Comparison of ENCODE assay signal across 9 mouse cellular contexts in genomic region chr11:69979827-69980195, GRCm38 (mm10). TPM values are rescaled to one million over a fixed set of nuclear protein-coding genes. Genes with fewer than 3 reads are reported as not detected.
DNase-seq lines count a peak whose midpoint lies in the region; ATAC-seq and TF ChIP-seq lines count a peak whose summit lies in the region.
"Had no signal": no experiment of that assay in that cellular context is flagged by ENCODE, and none has a peak within 500 bp of the region (broad histone marks: within the 10 kb centered on the region; RNA-seq: fewer than 3 reads in every experiment).

No protein-coding gene starts in this region.

- 4% methylated on average over 16 of the region's 16 CpGs for WGBS in liver, adult 2 months
- 3% methylated on average over 16 of the region's 16 CpGs for WGBS in embryonic facial prominence, embryonic 13.5 days
- WGBS in intestine, embryonic 15.5 days = 3% methylated on average over 16 of the region's 16 CpGs

- peaks cover 16% of the 10 kb centered on the region; the same call in 1 of the 2 replicates for H3K79me2 ChIP-seq in liver, adult 2 months (ENCODE audit: control insufficient read depth, insufficient read depth, low read length)
- H3K79me2 ChIP-seq in myocyte (ENCODE audit: control insufficient read depth, insufficient read depth) = peaks cover 61% of the 10 kb centered on the region

- no peaks in the 10 kb centered on the region for H3K9me3 ChIP-seq in embryonic facial prominence, embryonic 13.5 days
- H3K9me3 ChIP-seq in intestine, embryonic 15.5 days = no peaks in the 10 kb centered on the region

- intact Hi-C loops in left cerebral cortex, postnatal 25 days (cut with DNase I) = loop anchor here (1.0 to 5.0 kb wide), 3 partner anchors 10 to 58 kb away; partner anchors contain the start of genes Eif5a and Ybx2

- no peak for TF ChIP-seq CTCF in liver, adult 2 months (IDR thresholded peaks at IDR 0.05; ENCODE audit: low read depth, low read length)

- TF ChIP-seq POLR2A in liver, adult 2 months (IDR thresholded peaks at IDR 0.05; ENCODE audit: extremely low read depth, insufficient read depth, low read length) = no peak
- no peak for TF ChIP-seq POLR2A in myocyte (IDR thresholded peaks at IDR 0.05; ENCODE audit: insufficient read length, low read depth)

- peak overlapping the region; percentile 70 for H3K9ac ChIP-seq in liver, adult 2 months (ENCODE audit: low read depth, low read length)
- peak overlapping the region; percentile 99 for H3K9ac ChIP-seq in embryonic facial prominence, embryonic 13.5 days
- H3K9ac ChIP-seq in intestine, embryonic 15.5 days = peak overlapping the region; percentile 72

- no peak for ATAC-seq in embryonic facial prominence, embryonic 13.5 days (ENCODE audit: insufficient number of reproducible peaks, insufficient read depth, low FRiP score, low TSS enrichment, low read depth)
- no peak for ATAC-seq in intestine, embryonic 15.5 days

- peak overlapping the region; percentile 33 for H3K27ac ChIP-seq in liver, adult 2 months (replicated peaks; ENCODE audit: insufficient read depth, low read depth, low read length)
- H3K27ac ChIP-seq in embryonic facial prominence, embryonic 13.5 days = peak overlapping the region; percentile 99
- H3K27ac ChIP-seq in intestine, embryonic 15.5 days = peak overlapping the region; percentile 100

- H3K4me3 ChIP-seq in liver, adult 2 months (ENCODE audit: insufficient read depth, low read depth, low read length) = peak overlapping the region; percentile 89
- H3K4me3 ChIP-seq in embryonic facial prominence, embryonic 13.5 days = peak overlapping the region; percentile 99
- H3K4me3 ChIP-seq in intestine, embryonic 15.5 days (replicated peaks) = peak overlapping the region; percentile 99
- peak overlapping the region; percentile 73 for H3K4me3 ChIP-seq in myocyte

- peaks cover 19% of the 10 kb centered on the region; the same call in 1 of the 2 replicates for H3K4me1 ChIP-seq in liver, adult 2 months (ENCODE audit: control insufficient read depth, insufficient read depth, low read length)
- peaks cover 29% of the 10 kb centered on the region for H3K4me1 ChIP-seq in embryonic facial prominence, embryonic 13.5 days
- peaks cover 16% of the 10 kb centered on the region for H3K4me1 ChIP-seq in intestine, embryonic 15.5 days (replicated peaks)

- H3K4me2 ChIP-seq in embryonic facial prominence, embryonic 13.5 days = peak overlapping the region; percentile 91
- H3K4me2 ChIP-seq in intestine, embryonic 15.5 days (replicated peaks) = peak overlapping the region; percentile 69
- H3K4me2 ChIP-seq in myocyte (ENCODE audit: low read depth) = peak overlapping the region; percentile 79

- H3ac ChIP-seq in myocyte (ENCODE audit: control insufficient read depth, insufficient read length) = peak overlapping the region; percentile 93

- no peaks in the 10 kb centered on the region for H3K27me3 ChIP-seq in liver, adult 2 months (ENCODE audit: control insufficient read depth, insufficient read depth, low read length)
- no peaks in the 10 kb centered on the region for H3K27me3 ChIP-seq in embryonic facial prominence, embryonic 13.5 days
- no peaks in the 10 kb centered on the region for H3K27me3 ChIP-seq in intestine, embryonic 15.5 days (replicated peaks)
- no peaks in the 10 kb centered on the region for H3K27me3 ChIP-seq in myocyte (ENCODE audit: control insufficient read depth, insufficient read depth, insufficient read length)

- no peak for DNase-seq in liver, adult 2 months (ENCODE audit: extremely low read depth, low read depth, low spot score)
- no peak for DNase-seq in liver
- no peak for DNase-seq in gastrocnemius, adult 8-10 months (ENCODE audit: low spot score in 2 of 2)
- no peak for DNase-seq in left cerebral cortex, postnatal 25 days (ENCODE audit: low spot score in 2 of 2)
- no peak for DNase-seq in gastrocnemius, postnatal 4 days (ENCODE audit: low spot score in 2 of 2)

- peaks cover 7% of the 10 kb centered on the region for H3K36me3 ChIP-seq in liver, adult 2 months (ENCODE audit: control insufficient read depth, insufficient read depth, low read length)
- peaks cover 50% of the 10 kb centered on the region for H3K36me3 ChIP-seq in embryonic facial prominence, embryonic 13.5 days
- H3K36me3 ChIP-seq in intestine, embryonic 15.5 days = peaks cover 24% of the 10 kb centered on the region
- H3K36me3 ChIP-seq in myocyte (ENCODE audit: control insufficient read depth, insufficient read depth) = peaks cover 32% of the 10 kb centered on the region

TF ChIP-seq in myocyte, 11 proteins besides CTCF, POLR2A, EP300 and RAD21:
- no peak for TF ChIP-seq MAX (IDR thresholded peaks at IDR 0.05; ENCODE audit: low read depth)
- TF ChIP-seq CEBPB (IDR thresholded peaks at IDR 0.05; ENCODE audit: insufficient read depth, poor library complexity, severe bottlenecking) = no peak
- no peak for TF ChIP-seq MYOD1 (IDR thresholded peaks at IDR 0.05; ENCODE audit: control insufficient read depth in 1 of 3, insufficient read length in 2 of 3, low read depth in 2 of 3)
- TF ChIP-seq TCF3 (IDR thresholded peaks at IDR 0.05; ENCODE audit: insufficient read length, low read depth) = no peak
- TF ChIP-seq POLR2AphosphoS2 (IDR thresholded peaks at IDR 0.05; ENCODE audit: insufficient read length, low read depth) = no peak
- no peak for TF ChIP-seq E2F4 (IDR thresholded peaks at IDR 0.05; ENCODE audit: insufficient read depth)
- no peak for TF ChIP-seq MYOG (IDR thresholded peaks at IDR 0.05; ENCODE audit: control insufficient read depth in 1 of 3, insufficient read depth in 1 of 3, insufficient read length in 2 of 3, low read depth in 2 of 3)
- TF ChIP-seq TCF12 (IDR thresholded peaks at IDR 0.05; ENCODE audit: insufficient read depth, poor library complexity, severe bottlenecking) = no peak
- no peak for TF ChIP-seq USF1 (IDR thresholded peaks at IDR 0.05; ENCODE audit: low read depth)
- TF ChIP-seq SRF (IDR thresholded peaks at IDR 0.05; ENCODE audit: control insufficient read depth, insufficient read length, low read depth) = no peak
- TF ChIP-seq REST (IDR thresholded peaks at IDR 0.05; ENCODE audit: insufficient read depth, insufficient read length) = no peak

RNA-seq across cellular contexts. Expression of gene Ctdnep1, which starts 1.1 kb away (rescaled TPM):
- total RNA-seq in liver, adult 2 months (2014; rRNA removed) = 6.6 and 13.4 TPM in 2 replicates
- polyA plus RNA-seq in liver, adult 2 months (2012; rRNA removed) = 39.1 and 45.3 TPM in 2 replicates
- polyA plus RNA-seq in embryonic facial prominence, embryonic 13.5 days (2015; fragmentation: Nextera tagmentation; extraction: Ambion mirVana) = 30.0 and 30.9 TPM in 2 replicates
- polyA plus RNA-seq in intestine, embryonic 15.5 days (2015; fragmentation: Nextera tagmentation; extraction: Ambion mirVana) = 23.2 and 26.3 TPM in 2 replicates
- 146 TPM for polyA plus RNA-seq in myocyte (2012; fragmentation: generic; extraction: Trizol)
- total RNA-seq in gastrocnemius, adult 8-10 months (2022) = 100 to 1,000 TPM; 266 to 308 (median 283) TPM
- 100 to 1,000 TPM; 117 to 129 TPM for total RNA-seq in left cerebral cortex, postnatal 25 days (2021)
- 100 to 1,000 TPM; 204 to 229 TPM for total RNA-seq in gastrocnemius, postnatal 4 days (2021)

RNA-seq across cellular contexts. Expression of gene Elp5, which starts 2.5 kb away (rescaled TPM):
- 19.5 and 21.3 TPM in 2 replicates for total RNA-seq in liver, adult 2 months (2014; rRNA removed)
- polyA plus RNA-seq in liver, adult 2 months (2012; rRNA removed) = 30.8 and 33.7 TPM in 2 replicates
- polyA plus RNA-seq in embryonic facial prominence, embryonic 13.5 days (2015; fragmentation: Nextera tagmentation; extraction: Ambion mirVana) = 125 and 127 TPM in 2 replicates
- 102 and 105 TPM in 2 replicates for polyA plus RNA-seq in intestine, embryonic 15.5 days (2015; fragmentation: Nextera tagmentation; extraction: Ambion mirVana)
- polyA plus RNA-seq in myocyte (2012; fragmentation: generic; extraction: Trizol) = 91.5 TPM
- 10 to 100 TPM; 38.8 to 40.8 (median 39.4) TPM for total RNA-seq in gastrocnemius, adult 8-10 months (2022)
- 100 to 1,000 TPM; 106 to 109 TPM for total RNA-seq in left cerebral cortex, postnatal 25 days (2021)
- 10 to 100 TPM; 61.9 to 63.7 TPM for total RNA-seq in gastrocnemius, postnatal 4 days (2021)

RNA-seq across cellular contexts. Expression of gene Gabarap, which starts 11.1 kb away (rescaled TPM):
- 175 and 176 TPM in 2 replicates for total RNA-seq in liver, adult 2 months (2014; rRNA removed)
- polyA plus RNA-seq in liver, adult 2 months (2012; rRNA removed) = 430 and 476 TPM in 2 replicates
- polyA plus RNA-seq in embryonic facial prominence, embryonic 13.5 days (2015; fragmentation: Nextera tagmentation; extraction: Ambion mirVana) = 511 and 542 TPM in 2 replicates
- polyA plus RNA-seq in intestine, embryonic 15.5 days (2015; fragmentation: Nextera tagmentation; extraction: Ambion mirVana) = 529 and 559 TPM in 2 replicates
- 530 TPM for polyA plus RNA-seq in myocyte (2012; fragmentation: generic; extraction: Trizol)
- 100 to 1,000 TPM; 186 to 216 (median 214) TPM for total RNA-seq in gastrocnemius, adult 8-10 months (2022)
- total RNA-seq in left cerebral cortex, postnatal 25 days (2021) = 100 to 1,000 TPM; 217 to 218 TPM
- total RNA-seq in gastrocnemius, postnatal 4 days (2021) = 100 to 1,000 TPM; 234 to 246 TPM

RNA-seq across cellular contexts. Expression of gene Cldn7, which starts 15.2 kb away (rescaled TPM):
- 0.20 and 0.37 TPM in 2 replicates for total RNA-seq in liver, adult 2 months (2014; rRNA removed)
- 0.26 and 0.46 TPM in 2 replicates for polyA plus RNA-seq in liver, adult 2 months (2012; rRNA removed)
- polyA plus RNA-seq in embryonic facial prominence, embryonic 13.5 days (2015; fragmentation: Nextera tagmentation; extraction: Ambion mirVana) = 30.3 and 34.9 TPM in 2 replicates
- polyA plus RNA-seq in intestine, embryonic 15.5 days (2015; fragmentation: Nextera tagmentation; extraction: Ambion mirVana) = 977 and 1,030 TPM in 2 replicates
- polyA plus RNA-seq in myocyte (2012; fragmentation: generic; extraction: Trizol) = not detected
- not detected for total RNA-seq in gastrocnemius, adult 8-10 months (2022)
- not detected for total RNA-seq in left cerebral cortex, postnatal 25 days (2021)
- total RNA-seq in gastrocnemius, postnatal 4 days (2021) = under 1 TPM in 1 of 2 experiments, not detected in 1; 0.34 TPM
- total RNA-seq: layer of hippocampus, postnatal 25 days had no signal

RNA-seq across cellular contexts. Expression of gene Phf23, which starts 15.8 kb away (rescaled TPM):
- total RNA-seq in liver, adult 2 months (2014; rRNA removed) = 8.0 and 8.5 TPM in 2 replicates
- 8.8 and 12.1 TPM in 2 replicates for polyA plus RNA-seq in liver, adult 2 months (2012; rRNA removed)
- polyA plus RNA-seq in embryonic facial prominence, embryonic 13.5 days (2015; fragmentation: Nextera tagmentation; extraction: Ambion mirVana) = 87.8 and 93.3 TPM in 2 replicates
- polyA plus RNA-seq in intestine, embryonic 15.5 days (2015; fragmentation: Nextera tagmentation; extraction: Ambion mirVana) = 58.6 and 61.3 TPM in 2 replicates
- polyA plus RNA-seq in myocyte (2012; fragmentation: generic; extraction: Trizol) = 58.6 TPM
- 10 to 100 TPM; 20.5 to 28.5 (median 23.0) TPM for total RNA-seq in gastrocnemius, adult 8-10 months (2022)
- total RNA-seq in left cerebral cortex, postnatal 25 days (2021) = 10 to 100 TPM; 44.6 to 47.5 TPM
- 10 to 100 TPM; 31.5 to 34.7 TPM for total RNA-seq in gastrocnemius, postnatal 4 days (2021)

Comparison
In these comparisons a context has a peak if more than half of its experiments do, and no peak if none do; other contexts are left out.
1. H3K27ac ChIP-seq: peak in every context shown above with its lines; median percentile 100 in intestine, embryonic 15.5 days; 99 in embryonic facial prominence, embryonic 13.5 days; 33 in liver, adult 2 months.